Mouse (Mus musculus) forebrain, embryonic 13.5 days (tissue): ENCODE measurements around the gene Slc35b3. TPM values are rescaled to one million over a fixed set of nuclear protein-coding genes. Genes with fewer than 3 reads are reported as not detected.

Experiments
- ATAC-seq: fragments of 200-750 bp; cut with Nextera tagmentation; 2 replicates; pipeline ENCODE4 v1.8.0; 2017
- H3K27ac ChIP-seq: fragments of 300-500 bp; sonication (generic); 2 replicates; pipeline ENCODE4 v1.5.1; 2015; ENCODE audit warnings: inconsistent platforms, mild to moderate bottlenecking, moderate library complexity
- H3K27me3 ChIP-seq: fragments of 300-500 bp; sonication (generic); 2 replicates; pipeline ENCODE4 v1.6.1; 2015; ENCODE audit warnings: mild to moderate bottlenecking, inconsistent platforms
- H3K36me3 ChIP-seq: fragments of 300-500 bp; sonication (generic); 2 replicates; pipeline ENCODE4 v1.6.1; 2015; ENCODE audit warnings: mild to moderate bottlenecking, inconsistent platforms; ENCODE audit not compliant: poor library complexity, severe bottlenecking
- H3K4me1 ChIP-seq: fragments of 300-500 bp; sonication (generic); 2 replicates; pipeline ENCODE4 v1.6.1; 2015; ENCODE audit warnings: inconsistent platforms
- H3K4me2 ChIP-seq: fragments of 300-500 bp; sonication (generic); 2 replicates; pipeline ENCODE4 v1.6.1; 2015; ENCODE audit warnings: inconsistent platforms, mild to moderate bottlenecking, moderate library complexity
- H3K4me3 ChIP-seq: fragments of 300-500 bp; sonication (generic); 2 replicates; pipeline ENCODE4 v1.5.1; 2015; ENCODE audit warnings: mild to moderate bottlenecking, inconsistent platforms
- H3K9ac ChIP-seq: fragments of 300-500 bp; sonication (generic); 2 replicates; pipeline ENCODE4 v1.6.1; 2015; ENCODE audit warnings: mild to moderate bottlenecking, inconsistent platforms
- H3K9me3 ChIP-seq: fragments of 300-500 bp; sonication (generic); replicated peaks from 2 replicates; pipeline ENCODE4 v1.6.1; 2016; ENCODE audit warnings: inconsistent platforms
- WGBS: fragments of 180-500 bp; shearing (Covaris S2); methylation state at CpG from one replicate; pipeline ENCODE4 v1.1.7; 2015; 5-methylcytosine and 5-hydroxymethylcytosine counted together
- polyA plus RNA-seq: library from polyadenylated mRNA; unstranded; fragments of >200 nt; fragmentation: Nextera tagmentation; extraction: Ambion mirVana; gene quantifications from 2 replicates; pipeline ENCODE4 v1.2.1, GENCODE M21; 2015

The Slc35b3 gene
- polyA plus RNA-seq, 1 experiment from 2014 or later, result 27.3 TPM

DNA sequence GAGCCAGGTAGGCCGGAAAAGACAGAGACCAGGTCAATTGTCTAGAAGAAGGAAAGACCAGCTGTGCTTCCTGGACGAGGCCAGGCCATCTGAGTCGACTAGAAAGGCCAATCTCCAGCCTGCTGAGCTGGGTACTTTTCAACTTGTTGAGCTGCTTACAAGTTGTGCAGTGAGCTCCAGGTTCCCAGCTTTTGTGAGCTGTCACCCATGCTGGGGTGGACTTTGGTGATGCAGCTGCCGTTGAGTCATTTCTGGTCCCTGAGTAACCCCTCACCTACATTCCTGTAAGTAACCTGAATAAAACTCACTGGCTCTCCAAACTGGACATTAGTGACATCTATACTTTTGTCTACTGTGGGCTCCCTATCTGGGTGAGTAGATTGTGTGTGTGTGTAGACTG, 10.4 kb upstream of the Slc35b3 start:
- Histone ChIP-seq H3K4me2 (no peak overlapping the region), H3K27me3 (no peaks in the 10 kb centered on the region), H3K9ac (no peak overlapping the region), H3K4me3 (no peak overlapping the region), H3K4me1 (no peaks in the 10 kb centered on the region), H3K27ac (no peak overlapping the region), H3K9me3 (no peaks in the 10 kb centered on the region), H3K36me3 (no peaks in the 10 kb centered on the region)
- ATAC-seq, result no peak
- WGBS, result 77% methylated on average over 4 of the region's 4 CpGs

DNA sequence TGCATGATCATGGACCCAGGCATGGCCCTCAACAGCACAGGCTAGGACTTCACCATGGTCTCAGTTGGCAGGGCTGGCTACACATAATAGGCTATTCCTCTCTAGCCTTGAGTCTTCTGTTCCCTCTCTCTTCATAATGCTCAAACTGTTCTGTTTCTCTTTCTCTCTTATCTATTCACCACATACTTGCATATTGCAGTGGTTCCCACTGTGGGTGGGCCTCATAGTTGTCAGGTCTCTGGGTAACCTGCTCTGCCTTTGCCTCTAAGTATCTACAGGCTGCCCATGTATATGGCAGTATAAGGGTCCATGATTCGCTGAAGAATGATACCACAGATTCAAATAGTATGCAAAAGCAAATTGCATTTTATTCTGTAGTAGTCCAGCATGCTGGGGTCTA, 6.8 kb upstream of the Slc35b3 start:
- 78% methylated on average over 1 of the region's 1 CpGs for WGBS
- H3K4me1 ChIP-seq, result no peaks in the 10 kb centered on the region

DNA sequence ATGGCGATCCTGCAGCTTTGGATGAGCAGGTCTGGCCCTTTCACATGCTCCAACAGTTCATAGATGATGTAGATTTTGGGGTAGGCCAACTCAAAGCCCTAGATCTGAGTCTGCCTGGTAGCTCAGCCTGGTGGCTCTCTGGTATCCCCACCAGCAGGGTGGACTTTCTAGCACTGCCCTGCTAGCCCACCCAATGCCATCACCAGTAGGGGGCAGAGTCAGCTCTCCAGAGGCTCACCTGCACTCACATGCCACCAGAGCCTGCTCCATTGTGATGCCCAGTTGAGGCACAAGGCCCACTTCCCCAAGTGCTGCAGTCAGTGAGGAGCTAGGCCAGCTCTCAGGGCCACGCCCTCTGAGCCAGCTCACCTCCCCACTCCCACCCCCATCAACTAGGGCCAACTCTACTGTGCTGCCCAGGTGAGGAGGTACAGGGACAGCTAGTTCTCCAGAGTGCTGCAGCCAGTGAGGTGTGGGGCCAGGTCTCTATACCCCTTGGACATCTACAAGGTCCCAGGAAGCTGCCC, 6.3 kb upstream of the Slc35b3 start:
- Histone ChIP-seq H3K4me3 (no peak overlapping the region), H3K9ac (no peak overlapping the region), H3K36me3 (no peaks in the 10 kb centered on the region), H3K4me2 (no peak overlapping the region), H3K9me3 (no peaks in the 10 kb centered on the region), H3K27me3 (no peaks in the 10 kb centered on the region), H3K27ac (no peak overlapping the region), H3K4me1 (no peaks in the 10 kb centered on the region)
- no peak for ATAC-seq
- WGBS, result 93% methylated on average over 2 of the region's 2 CpGs

More for the DNA sequence above, 6.8 kb upstream of the Slc35b3 start:
- Histone ChIP-seq H3K9me3 (no peaks in the 10 kb centered on the region), H3K4me3 (no peak overlapping the region), H3K27me3 (no peaks in the 10 kb centered on the region), H3K27ac (no peak overlapping the region), H3K9ac (no peak overlapping the region), H3K36me3 (no peaks in the 10 kb centered on the region), H3K4me2 (no peak overlapping the region)
- ATAC-seq, result no peak

DNA sequence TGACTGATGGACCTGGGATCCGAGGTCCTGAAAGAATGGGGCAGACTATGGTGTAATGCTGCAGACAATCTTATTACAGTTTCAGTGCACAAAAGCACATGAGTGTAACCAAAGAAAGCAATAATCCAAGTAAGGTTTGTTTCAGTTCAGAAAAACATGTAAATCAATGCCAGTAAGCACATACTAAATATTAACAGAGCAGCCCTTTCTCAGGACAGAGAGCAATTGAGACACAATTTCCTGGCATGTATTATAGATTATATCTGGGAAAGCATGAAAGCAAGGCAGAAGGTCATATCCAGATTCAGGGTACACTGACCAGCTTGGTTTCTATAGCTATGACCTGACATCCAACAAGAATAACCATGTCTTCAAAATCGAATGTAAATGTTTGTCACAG, 2.1 kb upstream of the Slc35b3 start:
- Histone ChIP-seq H3K4me1 (peaks cover 20% of the 10 kb centered on the region), H3K36me3 (no peaks in the 10 kb centered on the region), H3K27ac (no peak overlapping the region), H3K9me3 (no peaks in the 10 kb centered on the region), H3K9ac (no peak overlapping the region), H3K27me3 (no peaks in the 10 kb centered on the region), H3K4me2 (no peak overlapping the region), H3K4me3 (no peak overlapping the region)
- 72% methylated on average over 2 of the region's 2 CpGs for WGBS
- ATAC-seq, result no peak

DNA sequence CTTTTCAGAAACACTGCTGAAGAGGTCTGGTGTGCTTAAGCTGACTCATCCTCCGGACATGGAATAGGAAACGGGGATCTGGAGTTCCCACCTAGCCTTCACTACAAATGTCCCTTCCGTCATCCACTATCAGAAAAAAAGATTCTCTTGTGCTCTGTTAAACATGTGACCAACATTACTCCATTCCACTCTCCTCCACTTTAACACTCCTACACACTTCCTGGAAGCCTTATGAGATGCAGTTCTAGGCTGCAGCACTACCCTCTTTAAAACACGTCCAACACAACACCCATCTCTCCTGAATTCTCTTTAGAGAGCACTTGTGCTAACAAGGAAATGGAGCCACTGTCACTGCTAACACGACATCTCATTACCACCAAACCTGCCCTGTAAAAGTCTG, 2.6 kb downstream of the Slc35b3 start:
- Histone ChIP-seq H3K9me3 (no peaks in the 10 kb centered on the region), H3K9ac (no peak overlapping the region), H3K36me3 (peaks cover 18% of the 10 kb centered on the region), H3K27ac (no peak overlapping the region), H3K4me1 (peaks cover 21% of the 10 kb centered on the region), H3K27me3 (no peaks in the 10 kb centered on the region), H3K4me2 (no peak overlapping the region), H3K4me3 (no peak overlapping the region)
- WGBS, result 79% methylated on average over 5 of the region's 5 CpGs
- no peak for ATAC-seq

DNA sequence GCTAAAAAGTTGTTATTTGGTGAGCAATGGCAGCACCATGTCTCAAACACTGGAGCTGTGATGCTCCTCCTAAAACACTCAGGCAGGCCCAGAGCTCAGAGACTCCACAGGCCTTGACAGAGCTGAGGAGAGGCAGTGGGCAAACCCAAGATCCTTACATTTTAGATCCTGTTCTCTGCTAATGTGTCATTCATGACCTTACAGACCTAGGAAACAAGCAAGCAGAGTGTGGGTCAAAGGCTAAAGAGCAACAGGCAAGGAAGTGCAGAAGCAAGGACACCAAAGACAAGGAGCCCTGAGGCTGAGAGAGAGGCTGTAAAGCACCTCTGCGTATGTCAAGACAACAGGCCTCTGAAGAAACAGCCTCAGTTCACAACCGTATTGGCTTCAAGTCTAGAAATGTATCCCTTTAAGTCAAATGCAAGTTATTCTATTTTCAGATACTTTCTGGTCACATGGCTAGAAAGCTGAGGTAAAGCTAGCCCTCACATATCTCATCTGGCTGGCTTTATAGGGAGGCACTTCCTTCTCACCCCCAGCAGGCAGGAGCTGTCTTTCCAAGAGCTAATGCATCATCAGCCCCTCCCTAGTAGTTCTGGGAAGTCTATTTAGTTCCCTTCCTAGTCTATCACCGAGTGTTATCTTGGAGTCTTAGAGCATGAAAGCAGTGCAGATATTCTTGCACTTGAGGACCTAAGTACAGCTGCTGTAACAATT, 14.2 kb downstream of the Slc35b3 start:
- H3K36me3 ChIP-seq, result peaks cover 48% of the 10 kb centered on the region

DNA sequence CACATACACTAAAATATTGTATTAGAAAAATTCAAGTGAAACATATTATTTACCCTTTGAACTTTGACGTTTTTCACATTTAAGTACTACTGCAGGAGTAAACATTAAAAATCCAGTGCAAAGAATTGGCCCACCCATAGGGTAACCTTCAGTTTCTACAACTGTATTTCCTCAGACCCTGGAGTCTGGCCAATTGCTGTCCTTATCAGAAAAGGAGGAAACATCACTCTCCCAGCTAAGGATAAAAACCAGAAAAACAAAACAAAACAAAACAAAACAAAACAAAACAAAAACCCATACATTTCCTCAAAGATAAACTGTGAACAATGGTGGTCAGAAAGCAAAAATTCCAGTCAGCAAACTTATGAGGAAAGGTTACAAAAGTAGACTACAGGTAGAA, 14.9 kb downstream of the Slc35b3 start:
- Histone ChIP-seq H3K4me1 (no peaks in the 10 kb centered on the region), H3K36me3 (peaks cover 51% of the 10 kb centered on the region), H3K9ac (no peak overlapping the region), H3K4me2 (no peak overlapping the region), H3K27ac (no peak overlapping the region), H3K4me3 (no peak overlapping the region), H3K9me3 (no peaks in the 10 kb centered on the region), H3K27me3 (no peaks in the 10 kb centered on the region)
- WGBS, result 91% methylated on average over 1 of the region's 1 CpGs
- no peak for ATAC-seq

More for the DNA sequence above, 14.2 kb downstream of the Slc35b3 start:
- Histone ChIP-seq H3K27ac (no peak overlapping the region), H3K4me1 (no peaks in the 10 kb centered on the region), H3K4me3 (no peak overlapping the region), H3K27me3 (no peaks in the 10 kb centered on the region), H3K9me3 (no peaks in the 10 kb centered on the region), H3K4me2 (no peak overlapping the region), H3K9ac (no peak overlapping the region)
- 91% methylated on average over 3 of the region's 3 CpGs for WGBS
- no peak for ATAC-seq

DNA sequence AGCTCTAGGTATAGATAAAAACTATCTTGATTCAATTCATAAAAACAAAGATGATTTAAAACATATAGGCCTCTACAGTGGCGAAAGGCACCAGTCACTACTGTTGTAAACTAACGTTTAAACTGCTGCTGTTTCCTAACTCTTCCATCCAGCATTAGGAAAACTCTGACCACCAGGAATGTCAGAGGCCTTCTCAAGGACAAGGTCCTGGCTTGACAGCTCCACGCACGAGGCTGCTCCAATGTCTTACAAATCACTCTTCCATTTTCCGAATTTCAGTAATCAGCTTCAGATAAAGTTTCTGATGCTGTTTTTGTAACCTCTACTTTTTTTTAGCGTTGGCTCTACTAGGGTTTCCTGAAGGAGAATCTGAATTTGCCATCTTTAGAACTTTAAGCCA, 15.7 kb downstream of the Slc35b3 start:
- Histone ChIP-seq H3K4me2 (no peak overlapping the region), H3K36me3 (peaks cover 51% of the 10 kb centered on the region), H3K4me1 (no peaks in the 10 kb centered on the region), H3K27me3 (no peaks in the 10 kb centered on the region), H3K27ac (no peak overlapping the region), H3K9ac (no peak overlapping the region), H3K9me3 (no peaks in the 10 kb centered on the region), H3K4me3 (no peak overlapping the region)
- no peak for ATAC-seq
- WGBS, result 92% methylated on average over 6 of the region's 6 CpGs

DNA sequence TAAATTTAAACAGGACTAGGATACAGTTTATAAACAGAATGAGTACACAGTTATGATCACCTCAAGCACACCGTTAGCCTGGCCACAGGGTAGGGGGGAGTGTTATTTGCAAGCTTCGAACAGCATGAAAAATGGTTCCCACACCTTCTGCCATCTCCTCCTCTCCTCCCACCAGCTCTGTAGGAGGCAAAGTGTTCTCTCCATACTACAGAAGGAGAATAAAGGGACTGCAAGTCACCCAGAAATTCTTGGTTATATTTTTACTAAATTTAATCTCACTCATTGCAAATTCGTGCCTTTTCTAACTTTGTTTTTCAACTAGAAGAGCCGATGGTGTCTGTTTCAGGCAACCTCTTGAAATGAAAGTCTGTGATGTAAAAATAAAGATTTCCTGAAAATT, 18.9 kb downstream of the Slc35b3 start:
- Histone ChIP-seq H3K27me3 (no peaks in the 10 kb centered on the region), H3K9me3 (no peaks in the 10 kb centered on the region), H3K36me3 (peaks cover 59% of the 10 kb centered on the region), H3K9ac (no peak overlapping the region), H3K4me3 (no peak overlapping the region), H3K4me2 (no peak overlapping the region), H3K27ac (no peak overlapping the region), H3K4me1 (no peaks in the 10 kb centered on the region)
- 94% methylated on average over 4 of the region's 4 CpGs for WGBS
- no peak for ATAC-seq

DNA sequence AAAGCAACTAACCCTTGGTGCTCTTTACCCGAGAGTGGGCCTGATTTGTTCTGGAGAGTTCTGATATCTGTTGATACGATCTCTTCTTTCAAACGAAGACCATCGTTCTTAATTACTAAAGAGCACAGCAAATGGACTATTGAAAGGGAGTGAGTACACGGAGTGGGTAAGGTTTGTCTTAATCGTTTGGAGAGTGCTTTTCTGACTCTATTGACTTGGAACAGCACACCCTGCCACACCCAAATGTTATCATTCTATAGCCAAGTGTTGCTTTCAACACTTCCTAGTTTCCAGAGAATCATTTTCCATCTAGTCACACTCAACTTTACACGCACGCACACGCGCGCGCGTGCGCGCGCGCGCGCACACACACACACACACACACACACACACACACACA, 19.4 kb downstream of the Slc35b3 start:
- H3K4me3 ChIP-seq, result no peak overlapping the region
- 93% methylated on average over 19 of the region's 19 CpGs for WGBS
- H3K36me3 ChIP-seq, result peaks cover 59% of the 10 kb centered on the region
- no peak overlapping the region for H3K9ac ChIP-seq
- H3K4me2 ChIP-seq, result no peak overlapping the region
- H3K9me3 ChIP-seq, result no peaks in the 10 kb centered on the region
- H3K4me1 ChIP-seq, result no peaks in the 10 kb centered on the region
- no peak for ATAC-seq
- no peak overlapping the region for H3K27ac ChIP-seq
- no peaks in the 10 kb centered on the region for H3K27me3 ChIP-seq

DNA sequence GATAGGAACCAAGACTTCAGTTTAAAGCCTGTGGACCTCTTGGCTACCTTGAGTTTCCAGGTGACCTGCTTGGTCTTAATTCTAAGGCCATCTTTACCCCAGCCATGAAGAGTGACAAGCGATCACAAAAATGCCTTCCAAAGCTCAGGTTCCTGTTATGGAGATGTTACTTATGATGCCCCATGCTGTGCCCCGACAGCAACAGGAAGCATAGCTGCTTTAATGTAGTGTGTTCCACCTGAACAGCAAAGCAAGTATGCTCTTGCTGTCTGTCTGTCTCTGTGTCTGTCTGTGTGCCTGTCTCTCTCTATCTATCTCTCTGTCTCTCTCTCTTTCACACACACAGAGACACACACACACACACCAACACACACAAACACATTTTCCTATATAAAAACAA, 22.2 kb downstream of the Slc35b3 start:
- Histone ChIP-seq H3K4me1 (no peaks in the 10 kb centered on the region), H3K4me3 (no peak overlapping the region), H3K27ac (no peak overlapping the region), H3K4me2 (no peak overlapping the region), H3K9me3 (no peaks in the 10 kb centered on the region), H3K36me3 (peaks cover 76% of the 10 kb centered on the region), H3K9ac (no peak overlapping the region), H3K27me3 (no peaks in the 10 kb centered on the region)
- WGBS, result 98% methylated on average over 2 of the region's 2 CpGs
- no peak for ATAC-seq

DNA sequence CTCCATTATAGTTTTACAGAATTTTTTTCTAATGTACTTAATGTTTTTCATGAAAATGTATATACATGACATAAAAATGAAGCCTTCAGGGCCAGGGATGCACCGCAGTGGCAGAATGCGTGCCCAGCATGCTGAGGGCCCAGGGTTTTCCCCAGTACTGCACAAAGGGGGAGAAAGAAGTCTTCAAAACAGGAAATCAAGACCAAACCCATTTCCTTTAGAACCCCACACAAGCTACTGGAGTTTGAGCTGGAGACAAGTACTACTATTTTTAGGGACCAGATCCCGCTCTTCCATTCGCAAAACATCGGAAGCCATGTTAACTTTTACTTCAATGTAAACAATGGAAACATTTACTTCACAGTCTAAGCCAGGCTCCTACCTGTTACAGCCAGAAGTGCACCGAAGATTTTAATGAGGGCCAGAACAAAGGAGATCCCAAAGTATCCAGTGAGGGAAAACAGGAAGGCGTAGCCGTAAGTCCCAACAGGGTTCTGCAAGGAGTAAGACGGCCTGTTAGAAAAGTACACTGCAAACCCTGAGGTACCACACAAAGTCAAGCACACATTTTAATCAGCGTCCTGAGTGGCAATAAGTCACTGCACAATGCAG, 23.7 kb downstream of the Slc35b3 start:
- 88% methylated on average over 10 of the region's 10 CpGs for WGBS
- H3K36me3 ChIP-seq, result peaks cover 77% of the 10 kb centered on the region

More for the DNA sequence above, 23.7 kb downstream of the Slc35b3 start:
- no peak overlapping the region for H3K27ac ChIP-seq
- H3K4me3 ChIP-seq, result no peak overlapping the region
- no peak overlapping the region for H3K9ac ChIP-seq
- H3K4me2 ChIP-seq, result no peak overlapping the region
- no peaks in the 10 kb centered on the region for H3K4me1 ChIP-seq
- H3K9me3 ChIP-seq, result no peaks in the 10 kb centered on the region
- no peak for ATAC-seq
- no peaks in the 10 kb centered on the region for H3K27me3 ChIP-seq
